Mouse (Mus musculus): ENCODE measurements at regions not wholly inside any gene's neighbourhood (a gene's known extent, or its start where the extent isn't known, plus 50 kb on each side); places are given as distances from the start of the nearest gene placed in this dataset.

- Histone ChIP-seq H3ac (ENCODE audit: control insufficient read depth, insufficient read length, low read depth) (no peak overlapping the region), H3K79me3 (ENCODE audit: low read depth) (no peaks in the 10 kb centered on the region)
These were observed 276.9 kb downstream of the Diras2 start for GRCm38 (mm10) chr13:52254185-52254584.

GRCm38 (mm10) chr13:52255697-52256096 lies 275.4 kb downstream of the Diras2 start:
- Histone ChIP-seq H3K79me3 (ENCODE audit: low read depth) (no peaks in the 10 kb centered on the region), H3K36me3 (ENCODE audit: control insufficient read depth, insufficient read depth) (no peaks in the 10 kb centered on the region), H3K79me2 (ENCODE audit: control insufficient read depth, insufficient read depth) (no peaks in the 10 kb centered on the region), H3K4me3 (ENCODE audit: insufficient read depth, poor library complexity, severe bottlenecking) (no peak overlapping the region), H3ac (ENCODE audit: control insufficient read depth, insufficient read length, low read depth) (no peak overlapping the region), H3K27me3 (ENCODE audit: control insufficient read depth, insufficient read depth, insufficient read length) (no peaks in the 10 kb centered on the region)
- TF ChIP-seq CTCF (IDR thresholded peaks at IDR 0.05; ENCODE audit: control insufficient read depth, insufficient read depth, insufficient read length) (no peak), MYOD1 (IDR thresholded peaks at IDR 0.05; ENCODE audit: control insufficient read depth, insufficient read length, low read depth) (no peak), CEBPB (IDR thresholded peaks at IDR 0.05; ENCODE audit: low read depth) (no peak), USF1 (IDR thresholded peaks at IDR 0.05; ENCODE audit: low read depth) (no peak), MYOG (IDR thresholded peaks at IDR 0.05; ENCODE audit: control insufficient read depth, extremely low read depth, insufficient read length) (no peak), MAX (IDR thresholded peaks at IDR 0.05) (no peak), FOSL1 (IDR thresholded peaks at IDR 0.05; ENCODE audit: insufficient read depth, low read length, poor library complexity, severe bottlenecking) (no peak)

More at GRCm38 (mm10) chr13:52254185-52254584, 276.9 kb downstream of the Diras2 start:
- Histone ChIP-seq H3K79me2 (ENCODE audit: control insufficient read depth, insufficient read depth) (no peaks in the 10 kb centered on the region), H3K36me3 (ENCODE audit: control insufficient read depth, insufficient read depth) (no peaks in the 10 kb centered on the region), H3K27me3 (ENCODE audit: control insufficient read depth, insufficient read depth, insufficient read length) (no peaks in the 10 kb centered on the region), H3K4me3 (ENCODE audit: insufficient read depth, poor library complexity, severe bottlenecking) (no peak overlapping the region)
- TF ChIP-seq CTCF (IDR thresholded peaks at IDR 0.05; ENCODE audit: control insufficient read depth, insufficient read depth, insufficient read length) (no peak), MAX (IDR thresholded peaks at IDR 0.05) (no peak), CEBPB (IDR thresholded peaks at IDR 0.05; ENCODE audit: low read depth) (no peak), MYOD1 (IDR thresholded peaks at IDR 0.05; ENCODE audit: control insufficient read depth, insufficient read length, low read depth) (no peak), USF1 (IDR thresholded peaks at IDR 0.05; ENCODE audit: low read depth) (no peak), MYOG (IDR thresholded peaks at IDR 0.05; ENCODE audit: control insufficient read depth, extremely low read depth, insufficient read length) (no peak)

- TF ChIP-seq MAX (IDR thresholded peaks at IDR 0.05) (no peak), MYOG (IDR thresholded peaks at IDR 0.05; ENCODE audit: control insufficient read depth, extremely low read depth, insufficient read length) (no peak), MYOD1 (IDR thresholded peaks at IDR 0.05; ENCODE audit: control insufficient read depth, insufficient read length, low read depth) (no peak), CEBPB (IDR thresholded peaks at IDR 0.05; ENCODE audit: low read depth) (no peak), CTCF (IDR thresholded peaks at IDR 0.05; ENCODE audit: control insufficient read depth, insufficient read depth, insufficient read length) (no peak), USF1 (IDR thresholded peaks at IDR 0.05; ENCODE audit: low read depth) (no peak), FOSL1 (IDR thresholded peaks at IDR 0.05; ENCODE audit: insufficient read depth, low read length, poor library complexity, severe bottlenecking) (no peak)
- no peaks in the 10 kb centered on the region for H3K79me2 ChIP-seq (ENCODE audit: control insufficient read depth, insufficient read depth)
- no peaks in the 10 kb centered on the region for H3K36me3 ChIP-seq (ENCODE audit: control insufficient read depth, insufficient read depth)
- no peak overlapping the region for H3ac ChIP-seq (ENCODE audit: control insufficient read depth, insufficient read length, low read depth)
- no peaks in the 10 kb centered on the region for H3K79me3 ChIP-seq (ENCODE audit: low read depth)
- no peak overlapping the region for H3K4me3 ChIP-seq (ENCODE audit: insufficient read depth, poor library complexity, severe bottlenecking)
- H3K27me3 ChIP-seq (ENCODE audit: control insufficient read depth, insufficient read depth, insufficient read length) = no peaks in the 10 kb centered on the region
These were observed 272.7 kb downstream of the Diras2 start for GRCm38 (mm10) chr13:52258373-52258772.

DNA sequence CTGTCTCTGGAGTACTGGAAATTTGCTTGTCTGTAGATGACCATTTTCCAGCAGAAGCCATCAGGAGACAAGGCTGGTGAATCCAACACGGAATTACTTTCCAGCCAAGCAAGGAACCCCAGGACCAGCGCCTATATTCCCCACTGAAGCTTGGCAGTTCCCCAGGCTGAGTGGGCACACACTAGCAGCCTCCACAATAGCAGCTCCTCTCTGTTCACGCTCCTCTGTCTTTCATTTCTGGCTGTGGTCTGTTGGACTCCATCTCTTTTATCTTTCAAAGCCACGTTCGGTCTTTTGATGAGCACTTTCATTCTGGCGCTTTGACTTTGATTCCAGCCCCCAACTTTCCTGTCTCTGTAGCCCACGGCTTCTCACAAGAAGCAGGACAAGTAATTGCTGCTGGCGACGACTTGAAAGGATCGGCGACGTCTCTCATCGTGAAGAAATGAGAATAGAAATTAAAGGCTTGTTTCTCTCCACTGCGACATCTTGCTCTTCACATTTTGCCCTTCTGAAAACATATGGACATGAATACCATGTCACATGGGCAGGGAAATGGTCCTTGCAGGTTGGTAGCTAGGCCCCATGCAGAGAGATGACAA lies 268.0 kb downstream of the Diras2 start:
- no peak overlapping the region for H3ac ChIP-seq (ENCODE audit: control insufficient read depth, insufficient read length, low read depth)
- H3K79me2 ChIP-seq (ENCODE audit: control insufficient read depth, insufficient read depth) = no peaks in the 10 kb centered on the region

GRCm38 (mm10) chr13:52268279-52268678 lies 262.8 kb downstream of the Diras2 start:
- Histone ChIP-seq H3K79me2 (ENCODE audit: control insufficient read depth, insufficient read depth) (no peaks in the 10 kb centered on the region), H3K36me3 (ENCODE audit: control insufficient read depth, insufficient read depth) (no peaks in the 10 kb centered on the region), H3K4me3 (ENCODE audit: insufficient read depth, poor library complexity, severe bottlenecking) (no peak overlapping the region), H3K79me3 (ENCODE audit: low read depth) (no peaks in the 10 kb centered on the region), H3K27me3 (ENCODE audit: control insufficient read depth, insufficient read depth, insufficient read length) (no peaks in the 10 kb centered on the region), H3ac (ENCODE audit: control insufficient read depth, insufficient read length, low read depth) (no peak overlapping the region)
- TF ChIP-seq MYOD1 (IDR thresholded peaks at IDR 0.05; ENCODE audit: control insufficient read depth, insufficient read length, low read depth) = no peak
- no peak for TF ChIP-seq USF1 (IDR thresholded peaks at IDR 0.05; ENCODE audit: low read depth)
- TF ChIP-seq FOSL1 (IDR thresholded peaks at IDR 0.05; ENCODE audit: insufficient read depth, low read length, poor library complexity, severe bottlenecking) = no peak
- TF ChIP-seq MYOG (IDR thresholded peaks at IDR 0.05; ENCODE audit: control insufficient read depth, extremely low read depth, insufficient read length) = no peak

More for the DNA sequence above, 268.0 kb downstream of the Diras2 start:
- H3K79me3 ChIP-seq (ENCODE audit: low read depth) = no peaks in the 10 kb centered on the region
- no peaks in the 10 kb centered on the region for H3K27me3 ChIP-seq (ENCODE audit: control insufficient read depth, insufficient read depth, insufficient read length)
- H3K4me3 ChIP-seq (ENCODE audit: insufficient read depth, poor library complexity, severe bottlenecking) = no peak overlapping the region
- no peaks in the 10 kb centered on the region for H3K36me3 ChIP-seq (ENCODE audit: control insufficient read depth, insufficient read depth)
- TF ChIP-seq MYOD1 (IDR thresholded peaks at IDR 0.05; ENCODE audit: control insufficient read depth, insufficient read length, low read depth) (no peak), MAX (IDR thresholded peaks at IDR 0.05) (no peak), USF1 (IDR thresholded peaks at IDR 0.05; ENCODE audit: low read depth) (no peak), FOSL1 (IDR thresholded peaks at IDR 0.05; ENCODE audit: insufficient read depth, low read length, poor library complexity, severe bottlenecking) (no peak), MYOG (IDR thresholded peaks at IDR 0.05; ENCODE audit: control insufficient read depth, extremely low read depth, insufficient read length) (no peak), CTCF (IDR thresholded peaks at IDR 0.05; ENCODE audit: control insufficient read depth, insufficient read depth, insufficient read length) (no peak), CEBPB (IDR thresholded peaks at IDR 0.05; ENCODE audit: low read depth) (no peak)

All from C2C12 (cell line).